Mouse (Mus musculus) liver, adult 2 months (tissue): ENCODE data around the gene Rpp25. TPM values are rescaled to one million over a fixed set of nuclear protein-coding genes. Genes with fewer than 3 reads are reported as not detected.

ENCODE experiments used
- DNase-seq: peaks from one replicate; pipeline ENCODE4 v3.0.0-alpha.2; 2011; ENCODE audit warnings: low read depth, low spot score; ENCODE audit errors: extremely low read depth
- H3K27ac ChIP-seq: fragments of 200-500 bp; replicated peaks from 2 replicates; pipeline ENCODE4 v1.5.1; 2012; ENCODE audit warnings: low read depth, mild to moderate bottlenecking, control low read depth, inconsistent platforms, low read length; ENCODE audit not compliant: insufficient read depth
- H3K27me3 ChIP-seq: fragments of 200-500 bp; 2 replicates; pipeline ENCODE4 v1.6.1; 2012; ENCODE audit warnings: mild to moderate bottlenecking, moderate library complexity, low read length, inconsistent platforms; ENCODE audit not compliant: control insufficient read depth, insufficient read depth
- H3K36me3 ChIP-seq: fragments of 200-500 bp; 2 replicates; pipeline ENCODE4 v1.6.1; 2012; ENCODE audit warnings: low read length, inconsistent platforms; ENCODE audit not compliant: control insufficient read depth, insufficient read depth
- H3K4me1 ChIP-seq: fragments of 200-500 bp; 2 replicates; pipeline ENCODE4 v1.6.1; 2011; ENCODE audit warnings: low read length; ENCODE audit not compliant: control insufficient read depth, insufficient read depth
- H3K4me3 ChIP-seq: fragments of 200-500 bp; 2 replicates; pipeline ENCODE4 v1.5.1; 2011; ENCODE audit warnings: low read depth, mild to moderate bottlenecking, control low read depth, low read length, moderate library complexity; ENCODE audit not compliant: insufficient read depth
- H3K79me2 ChIP-seq: fragments of 200-500 bp; 2 replicates; pipeline ENCODE4 v1.6.1; 2012; ENCODE audit warnings: inconsistent platforms, mild to moderate bottlenecking, low read length, moderate library complexity; ENCODE audit not compliant: control insufficient read depth, insufficient read depth
- H3K9ac ChIP-seq: fragments of 200-500 bp; 2 replicates; pipeline ENCODE4 v1.6.1; 2012; ENCODE audit warnings: low read depth, mild to moderate bottlenecking, control low read depth, inconsistent platforms, low read length
- CTCF ChIP-seq: fragments of 200-500 bp; IDR thresholded peaks from 2 replicates; pipeline ENCODE4 v1.5.1; 2011; ENCODE audit warnings: low read depth, low read length, control low read depth
- POLR2A ChIP-seq: fragments of 200-500 bp; IDR thresholded peaks from 2 replicates; pipeline ENCODE4 v1.6.1; 2011; ENCODE audit warnings: low read length, control low read depth; ENCODE audit not compliant: insufficient read depth; ENCODE audit errors: extremely low read depth
- WGBS: fragments of 180-500 bp; shearing (Covaris S2); methylation state at CpG from one replicate; pipeline ENCODE4 v1.1.7; 2018; 5-methylcytosine and 5-hydroxymethylcytosine counted together
- polyA plus RNA-seq: library from polyadenylated mRNA; depleted of rRNA; stranded (reverse); fragments of >200 nt; gene quantifications from 2 replicates; pipeline ENCODE4 v1.2.3, GENCODE M21; 2012
- total RNA-seq: library from RNA; depleted of rRNA; stranded (reverse); fragments of >200 nt; gene quantifications from 2 replicates; pipeline ENCODE4 v1.2.3, GENCODE M21; 2014

Gene Rpp25
- total and polyA plus RNA-seq, 2 experiments = not detected

DNA sequence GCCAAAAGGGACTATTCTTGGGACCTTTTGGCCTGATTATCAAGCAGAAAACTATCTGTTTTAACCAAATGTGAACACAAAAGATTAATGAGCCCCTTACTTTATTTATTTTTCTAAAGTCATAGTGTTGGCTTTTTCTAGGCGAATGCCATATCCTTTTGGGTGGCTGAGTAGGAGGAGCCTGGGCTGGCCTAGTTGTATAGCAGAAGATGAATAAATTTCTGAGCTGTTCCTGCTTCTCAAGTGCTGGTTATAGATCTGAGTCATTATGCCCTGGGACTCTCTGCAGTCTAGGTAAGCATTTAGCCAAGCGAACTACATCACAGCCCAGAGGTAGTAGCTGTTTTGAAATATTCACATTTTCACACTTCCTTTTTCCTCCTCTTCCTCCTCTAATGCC is 21.7 kb downstream of the Rpp25 start:
- 37% methylated on average over 2 of the region's 2 CpGs for WGBS
- Histone ChIP-seq H3K4me3 (no peak overlapping the region), H3K79me2 (peaks cover 40% of the 10 kb centered on the region), H3K4me1 (peaks cover 31% of the 10 kb centered on the region), H3K36me3 (peaks cover 23% of the 10 kb centered on the region), H3K9ac (no peak overlapping the region), H3K27me3 (no peaks in the 10 kb centered on the region), H3K27ac (no peak overlapping the region)
- no peak for TF ChIP-seq CTCF
- no peak for DNase-seq

DNA sequence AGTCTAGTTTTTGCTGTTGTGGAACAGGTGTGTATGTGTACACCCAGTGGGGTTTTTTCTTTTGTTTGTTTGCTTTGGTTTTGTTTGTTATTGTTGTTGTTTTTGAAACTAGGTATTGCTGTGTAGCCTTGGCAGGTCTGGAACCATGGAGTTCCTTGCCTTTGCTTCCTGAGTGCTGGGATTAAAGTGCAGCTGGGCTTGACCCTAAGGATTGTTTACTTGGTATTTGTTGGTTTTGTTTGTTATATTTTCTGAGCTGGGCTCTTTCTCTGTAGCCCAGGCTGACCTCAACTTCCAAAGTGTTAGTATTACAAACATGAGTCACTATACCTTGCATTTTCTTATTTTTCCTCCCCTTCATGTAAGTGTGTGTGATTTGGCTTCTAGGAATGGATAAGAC is 22.6 kb downstream of the Rpp25 start:
- no peak for TF ChIP-seq CTCF
- no peak for TF ChIP-seq POLR2A
- DNase-seq = peak; percentile 70
- no peak overlapping the region for H3K4me3 ChIP-seq
- peaks cover 38% of the 10 kb centered on the region for H3K79me2 ChIP-seq
- no peak overlapping the region for H3K9ac ChIP-seq
- H3K27ac ChIP-seq = no peak overlapping the region
- H3K36me3 ChIP-seq = peaks cover 30% of the 10 kb centered on the region
- H3K27me3 ChIP-seq = no peaks in the 10 kb centered on the region
- peaks cover 31% of the 10 kb centered on the region for H3K4me1 ChIP-seq

GRCm38 (mm10) chr9:57531946-57532345 is 28.1 kb downstream of the Rpp25 start:
- Histone ChIP-seq H3K4me3 (no peak overlapping the region), H3K36me3 (peaks cover 53% of the 10 kb centered on the region), H3K9ac (no peak overlapping the region), H3K27me3 (no peaks in the 10 kb centered on the region), H3K4me1 (peaks cover 4% of the 10 kb centered on the region; the same call in 1 of the 2 replicates), H3K79me2 (peaks cover 2% of the 10 kb centered on the region; the same call in 1 of the 2 replicates), H3K27ac (no peak overlapping the region)
- DNase-seq = no peak
- TF ChIP-seq CTCF (no peak), POLR2A (no peak)
- WGBS = 49% methylated on average over 1 of the region's 1 CpGs

- no peak overlapping the region for H3K27ac ChIP-seq
- no peak overlapping the region for H3K9ac ChIP-seq
- DNase-seq = no peak
- no peaks in the 10 kb centered on the region for H3K79me2 ChIP-seq
- no peak for TF ChIP-seq CTCF
- no peak for TF ChIP-seq POLR2A
- H3K27me3 ChIP-seq = no peaks in the 10 kb centered on the region
- H3K36me3 ChIP-seq = peaks cover 28% of the 10 kb centered on the region
- peaks cover 4% of the 10 kb centered on the region; the same call in 1 of the 2 replicates for H3K4me1 ChIP-seq
- 75% methylated on average over 5 of the region's 5 CpGs for WGBS
- no peak overlapping the region for H3K4me3 ChIP-seq
These were observed 32.5 kb downstream of the Rpp25 start for GRCm38 (mm10) chr9:57536362-57536761.

DNA sequence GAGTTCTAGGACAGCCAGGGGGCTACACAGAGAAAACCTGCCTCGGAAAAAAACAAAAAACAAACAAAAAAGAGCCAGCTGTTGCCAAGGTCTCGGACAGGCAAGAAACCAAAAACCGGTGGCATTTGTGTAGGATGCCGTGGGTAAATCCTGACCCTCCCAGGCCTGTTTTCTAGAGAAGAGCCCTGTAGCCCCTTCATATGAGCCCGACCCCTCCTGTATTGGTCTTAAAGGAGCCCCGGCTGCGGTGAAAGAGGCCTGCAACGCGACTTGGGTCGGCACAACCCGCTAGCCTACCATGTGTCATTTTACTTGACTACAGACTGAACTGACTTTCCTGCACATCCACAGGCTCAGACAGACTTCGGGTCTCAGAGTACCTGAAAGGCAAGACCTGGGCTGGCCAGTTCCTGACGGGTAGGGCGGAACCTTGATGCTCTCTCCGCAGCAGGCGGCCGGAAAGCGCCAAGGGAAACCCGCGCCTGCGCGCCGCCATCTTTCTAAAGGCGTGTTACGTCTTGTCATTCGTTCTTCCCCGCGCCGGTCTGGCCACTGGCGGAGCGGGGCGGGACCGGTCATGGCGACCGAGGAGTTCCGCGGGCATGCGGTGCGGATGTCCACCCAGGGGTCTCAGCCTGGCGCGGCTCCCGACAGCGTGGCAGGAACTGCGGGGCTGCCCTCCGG is 33.4 kb downstream of the Rpp25 start, which contains the start of gene Fam219b:
TSS of gene Fam219b (plus strand) at position 485 of the 684 bp plus-strand sequence.
- peak; percentile 71 for DNase-seq
- TF ChIP-seq CTCF (no peak), POLR2A (peak; percentile 65; the same call in 1 of the 2 replicates)
- no peaks in the 10 kb centered on the region for H3K27me3 ChIP-seq
- WGBS = 1% methylated on average over 45 of the region's 45 CpGs
- no peaks in the 10 kb centered on the region for H3K79me2 ChIP-seq
- peaks cover 20% of the 10 kb centered on the region for H3K36me3 ChIP-seq
- peaks cover 2% of the 10 kb centered on the region; the same call in 1 of the 2 replicates for H3K4me1 ChIP-seq
- H3K27ac ChIP-seq = peak within 1 kb of the TSS; percentile 43
- H3K9ac ChIP-seq = peak within 1 kb of the TSS; percentile 76
- H3K4me3 ChIP-seq = peak within 1 kb of the TSS; percentile 67

- Histone ChIP-seq H3K9ac (peak overlapping the region; percentile 76), H3K4me3 (peak overlapping the region; percentile 67), H3K27ac (peak overlapping the region; percentile 43), H3K4me1 (peaks cover 2% of the 10 kb centered on the region; the same call in 1 of the 2 replicates), H3K36me3 (peaks cover 16% of the 10 kb centered on the region), H3K79me2 (no peaks in the 10 kb centered on the region), H3K27me3 (no peaks in the 10 kb centered on the region)
- under 1% methylated on average over 24 of the region's 24 CpGs for WGBS
- TF ChIP-seq POLR2A = no peak
- no peak for TF ChIP-seq CTCF
- peak; percentile 29 for DNase-seq
These were observed 33.9 kb downstream of the Rpp25 start for GRCm38 (mm10) chr9:57537728-57538181.
